Mouse (Mus musculus): ENCODE data around the gene Zfp202. TPM values are rescaled to one million over a fixed set of nuclear protein-coding genes. Genes with fewer than 3 reads are reported as not detected.

The Zfp202 gene
- polyA plus RNA-seq (2017; shearing (Covaris generic)) = 3.7 TPM

DNA sequence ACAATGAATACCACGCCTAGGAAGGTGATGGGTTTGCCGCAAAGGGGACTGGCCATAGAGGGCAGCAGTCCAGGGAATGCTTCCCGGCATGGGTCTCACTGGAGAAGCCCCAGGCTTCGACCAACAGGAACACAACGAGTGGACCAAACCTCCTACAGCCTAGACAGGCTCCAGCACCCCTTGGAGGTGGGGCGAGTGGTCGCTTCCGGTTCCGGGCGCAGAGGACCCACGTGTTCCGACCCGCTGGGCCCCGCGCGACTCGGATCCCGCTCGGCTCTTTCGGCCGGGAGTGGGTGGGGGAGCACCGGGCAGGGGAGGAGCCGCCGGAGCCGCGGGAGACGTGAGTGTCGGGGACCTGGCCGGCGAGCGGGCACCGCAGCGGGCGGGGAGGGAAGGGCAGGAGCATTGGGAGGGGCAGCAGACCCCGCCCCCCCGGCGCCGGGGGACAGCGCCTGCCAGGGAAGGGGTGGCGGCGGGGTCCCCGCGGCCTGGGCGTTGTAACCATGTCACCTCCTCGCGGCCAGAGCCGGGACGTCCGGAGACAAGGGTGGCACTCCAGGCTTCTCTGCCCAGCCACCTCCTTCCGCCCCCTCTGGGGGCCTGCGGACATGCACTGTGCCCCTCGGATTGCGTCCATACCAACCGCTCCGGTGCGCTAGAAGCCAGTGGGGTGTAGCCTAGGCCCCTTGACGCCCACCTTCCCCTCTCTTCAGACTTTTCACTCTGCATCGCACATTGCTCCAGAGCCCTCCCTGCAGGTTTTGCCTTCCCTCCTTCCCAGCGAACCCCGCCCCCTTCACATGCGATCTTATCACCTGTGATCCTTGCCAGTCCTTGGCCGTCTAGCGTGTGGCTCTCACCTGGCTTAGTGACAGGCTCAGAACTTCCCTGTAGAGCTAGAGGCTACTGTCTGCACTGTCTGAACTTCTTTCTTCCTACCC lies at the start of gene Zfp202:
TSS of gene Zfp202 (plus strand) at position 219 of the 941 bp plus-strand sequence.

GRCm38 (mm10) chr9:40180620-40181019 lies 11.5 kb upstream of the Zfp202 start, which contains the start of gene Olfr986:
TSS of gene Olfr986 (plus strand) at chr9:40180920.

Other genes starting within 250 kb of the Zfp202 start
- gene Olfr975, start 240.3 kb upstream of the Zfp202 start, polyA plus RNA-seq (2017; shearing (Covaris generic)) = not detected
- not detected for gene Olfr976, start 231.2 kb upstream of the Zfp202 start, polyA plus RNA-seq (2017; shearing (Covaris generic))
- not detected for gene Olfr978, start 200.2 kb upstream of the Zfp202 start, polyA plus RNA-seq (2017; shearing (Covaris generic))
- gene Olfr979, start 188.9 kb upstream of the Zfp202 start, polyA plus RNA-seq (2017; shearing (Covaris generic)) = not detected
- gene Olfr980, start 182.7 kb upstream of the Zfp202 start, polyA plus RNA-seq (2017; shearing (Covaris generic)) = not detected
- not detected for gene Olfr981, start 170.9 kb upstream of the Zfp202 start, polyA plus RNA-seq (2017; shearing (Covaris generic))
- 0.04 TPM for gene Olfr982, start 118.5 kb upstream of the Zfp202 start, polyA plus RNA-seq (2017; shearing (Covaris generic))
- gene Olfr983, start 98.7 kb upstream of the Zfp202 start, polyA plus RNA-seq (2017; shearing (Covaris generic)) = not detected
- not detected for gene Olfr984, start 78.1 kb upstream of the Zfp202 start, polyA plus RNA-seq (2017; shearing (Covaris generic))
- not detected for gene Olfr985, start 62.1 kb upstream of the Zfp202 start, polyA plus RNA-seq (2017; shearing (Covaris generic))
- gene Tmem225, start 44.2 kb upstream of the Zfp202 start, polyA plus RNA-seq (2017; shearing (Covaris generic)) = not detected
- gene Olfr986, start 11.4 kb upstream of the Zfp202 start, polyA plus RNA-seq (2017; shearing (Covaris generic)) = not detected
- not detected for gene Scn3b, start 76.9 kb downstream of the Zfp202 start, polyA plus RNA-seq (2017; shearing (Covaris generic))